Mouse (Mus musculus) right cerebral cortex, adult 18-20 months (tissue): ENCODE measurements at regions not wholly inside any gene's neighbourhood (a gene's known extent, or its start where the extent isn't known, plus 50 kb on each side); places are given as distances from the start of the nearest gene placed in this dataset.
"Not testable (repeated sequence)": the region's sequence is repeated elsewhere in the genome, so short reads cannot be mapped to it uniquely, and the experiment has no call there.

Experiments
- DNase-seq: peaks from one replicate; pipeline ENCODE4 v3.0.0; 2022; ENCODE audit warnings: mixed read lengths

DNA sequence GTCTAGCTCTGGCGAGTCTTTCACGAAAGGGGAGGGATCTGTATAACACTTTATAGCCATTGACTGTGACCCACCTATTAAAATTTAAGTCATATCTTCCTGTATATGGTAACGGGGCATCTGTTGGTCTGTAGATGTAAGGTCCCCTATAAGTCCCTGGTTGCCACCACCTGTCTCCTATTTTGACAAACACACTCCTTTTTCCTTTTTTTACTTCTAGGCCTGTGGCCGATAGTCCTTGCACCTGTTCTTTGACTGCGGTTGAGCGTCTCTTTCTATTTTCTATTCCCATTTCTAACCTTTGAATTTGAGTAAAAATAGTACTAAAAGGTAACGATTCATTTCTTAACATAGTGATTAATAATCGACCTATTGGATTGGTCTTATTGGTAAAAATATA lies 1034.1 kb upstream of the Sel1l start:
- DNase-seq: not testable (repeated sequence)

DNA sequence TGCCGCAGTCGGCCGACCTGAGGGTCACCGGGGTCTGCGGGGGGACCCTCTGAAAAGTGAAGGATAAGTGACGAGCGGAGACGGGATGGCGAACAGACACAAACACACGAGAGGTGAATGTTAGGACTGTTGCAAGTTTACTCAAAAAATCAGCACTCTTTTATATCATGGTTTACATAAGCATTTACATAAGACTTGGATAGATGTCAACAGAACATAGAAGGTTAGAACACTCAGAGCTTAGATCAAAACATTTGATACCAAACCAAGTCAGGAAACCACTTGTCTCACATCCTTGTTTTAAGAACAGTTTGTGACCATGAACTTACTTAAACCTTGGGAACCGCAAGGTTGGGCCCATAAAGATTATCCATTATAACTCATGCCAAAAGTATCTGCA lies 1033.6 kb upstream of the Sel1l start:
- DNase-seq: not testable (repeated sequence)

DNA sequence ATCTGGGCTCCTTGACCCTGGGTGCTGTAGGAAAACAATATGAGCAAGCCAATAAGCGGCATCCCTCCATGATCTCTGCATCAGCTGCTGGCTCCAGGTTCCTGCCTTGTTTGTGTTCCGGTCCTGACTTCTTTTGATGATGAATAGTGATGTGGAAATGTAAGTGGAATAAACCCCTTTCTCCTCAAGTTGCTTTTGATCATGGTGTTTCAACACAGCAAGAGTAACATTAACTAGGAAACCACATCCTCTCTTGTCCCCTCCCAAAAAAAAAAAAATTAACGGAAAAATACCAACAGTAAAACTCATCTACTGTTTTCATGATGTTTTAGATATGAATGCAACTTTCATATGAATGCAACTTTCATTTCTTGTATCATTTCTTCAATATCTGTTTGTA lies 1024.6 kb upstream of the Sel1l start:
- DNase-seq: no peak

- no peak for DNase-seq
Observed at GRCm38 (mm10) chr12:92869336-92869735, 1020.4 kb upstream of the Sel1l start.

DNA sequence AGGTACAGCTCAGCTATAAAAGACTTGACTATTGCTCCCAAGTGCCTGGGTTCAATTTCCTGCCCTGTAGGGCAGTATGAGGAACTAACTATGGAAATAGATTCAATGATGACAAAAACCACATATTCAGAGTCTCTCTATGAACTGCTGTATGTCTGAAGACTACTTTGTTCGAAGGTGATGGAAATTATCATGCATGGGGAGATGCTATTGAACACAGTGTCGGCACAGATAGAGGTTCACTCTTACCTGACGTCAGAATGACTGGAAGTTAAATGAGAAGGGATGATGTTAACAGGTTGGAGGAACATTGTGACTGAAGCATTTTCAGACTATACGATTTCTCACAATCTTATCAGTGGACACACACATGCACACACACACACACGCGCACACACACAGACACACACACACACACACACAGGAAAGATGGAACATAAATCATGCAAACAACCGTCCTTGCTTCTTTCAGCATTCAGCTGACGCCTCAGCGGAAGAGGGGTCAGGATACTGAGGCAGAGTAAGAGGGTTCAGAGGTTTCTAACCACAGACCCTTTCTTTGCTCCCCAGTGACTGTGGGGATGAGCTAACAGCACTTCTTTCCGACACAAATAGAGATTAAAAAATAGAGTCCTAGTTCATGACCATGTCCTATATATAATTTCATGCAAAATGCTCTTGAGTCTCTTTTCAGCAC lies 974.3 kb upstream of the Sel1l start:
- DNase-seq: no peak

- DNase-seq: no peak
Observed at GRCm38 (mm10) chr12:92818610-92819009, 969.7 kb upstream of the Sel1l start.

DNA sequence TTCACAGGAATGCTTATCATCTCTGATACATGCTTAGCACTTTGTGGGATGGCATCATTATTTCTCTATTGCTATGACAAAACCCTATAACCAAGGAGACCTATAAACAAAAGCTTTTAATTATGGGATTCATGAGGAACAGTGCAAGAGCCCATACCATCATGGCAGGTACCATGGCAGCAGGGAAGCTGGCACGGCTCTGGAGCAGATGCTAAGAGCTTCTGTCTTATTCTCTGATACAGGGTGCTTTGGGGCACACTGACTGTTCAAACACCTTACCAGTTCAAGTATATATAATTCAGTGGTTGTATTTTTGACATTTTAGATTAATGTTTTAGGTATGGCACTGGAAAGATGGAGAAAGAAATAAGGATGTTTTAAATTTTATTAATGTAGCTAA lies 952.2 kb upstream of the Sel1l start:
- DNase-seq: no peak

- no peak for DNase-seq
Observed at GRCm38 (mm10) chr12:92783362-92783761, 934.4 kb upstream of the Sel1l start.

- no peak for DNase-seq
Observed at GRCm38 (mm10) chr12:92779695-92780292, 930.8 kb upstream of the Sel1l start.

DNA sequence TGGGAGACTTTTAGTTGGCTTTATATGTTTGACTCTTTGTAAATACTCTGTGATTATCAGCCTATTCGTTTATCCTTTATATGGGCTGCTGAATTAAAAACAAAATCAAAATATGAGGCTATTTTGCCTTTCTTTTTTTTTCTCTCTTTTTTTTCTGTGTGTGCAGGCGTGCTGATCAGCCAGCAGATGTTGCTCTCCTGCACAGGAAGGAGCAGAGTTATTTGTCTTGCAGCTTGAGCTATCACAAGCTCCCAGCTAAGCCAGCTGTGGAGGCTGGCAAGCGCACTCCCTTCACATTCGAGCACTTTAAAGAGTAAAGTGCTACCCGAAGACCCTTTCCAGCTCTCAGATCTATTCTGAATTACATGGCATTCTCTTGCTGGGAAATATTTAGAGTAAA lies 926.7 kb upstream of the Sel1l start:
- peak; percentile 1 for DNase-seq

DNA sequence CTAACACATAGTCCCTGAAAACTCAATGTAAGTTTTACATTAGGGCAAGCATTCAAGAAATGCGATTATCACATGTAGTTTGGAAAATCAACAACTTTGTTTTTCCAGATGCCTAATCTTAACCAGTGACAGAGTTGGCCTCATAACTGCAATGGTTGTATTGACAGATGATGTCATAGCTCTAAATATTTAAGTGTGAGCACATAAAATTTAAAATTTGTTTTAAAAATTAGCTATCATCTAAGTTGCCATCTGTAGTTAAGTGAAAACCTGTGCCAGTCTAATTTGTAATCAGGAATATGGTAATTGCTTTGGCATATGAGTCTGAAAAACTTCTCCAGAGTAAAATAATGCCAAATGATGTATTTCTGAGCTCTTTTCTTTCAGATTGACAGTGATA lies 899.6 kb upstream of the Sel1l start:
- DNase-seq: no peak

DNA sequence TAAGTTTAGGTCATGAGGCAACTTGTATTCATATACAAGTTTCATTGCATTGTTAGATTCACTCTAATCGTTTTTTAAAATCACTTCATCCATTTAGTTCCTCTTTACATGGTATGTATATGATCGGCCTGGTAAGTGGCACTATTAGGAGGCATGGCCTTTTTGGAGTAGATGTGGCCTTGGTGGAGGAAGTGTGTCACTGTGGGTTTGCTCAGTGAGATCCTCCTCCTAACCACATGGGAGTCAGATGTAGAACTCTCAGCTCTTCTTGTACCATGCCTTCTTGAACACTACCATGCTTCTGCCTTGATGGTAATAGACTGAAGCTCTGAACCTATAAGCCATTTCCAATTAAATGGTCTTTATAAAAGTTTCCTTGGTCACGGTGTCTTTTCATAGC lies 891.9 kb upstream of the Sel1l start:
- DNase-seq: no peak

- DNase-seq: no peak
Observed at GRCm38 (mm10) chr12:92739196-92739595, 890.2 kb upstream of the Sel1l start.

DNA sequence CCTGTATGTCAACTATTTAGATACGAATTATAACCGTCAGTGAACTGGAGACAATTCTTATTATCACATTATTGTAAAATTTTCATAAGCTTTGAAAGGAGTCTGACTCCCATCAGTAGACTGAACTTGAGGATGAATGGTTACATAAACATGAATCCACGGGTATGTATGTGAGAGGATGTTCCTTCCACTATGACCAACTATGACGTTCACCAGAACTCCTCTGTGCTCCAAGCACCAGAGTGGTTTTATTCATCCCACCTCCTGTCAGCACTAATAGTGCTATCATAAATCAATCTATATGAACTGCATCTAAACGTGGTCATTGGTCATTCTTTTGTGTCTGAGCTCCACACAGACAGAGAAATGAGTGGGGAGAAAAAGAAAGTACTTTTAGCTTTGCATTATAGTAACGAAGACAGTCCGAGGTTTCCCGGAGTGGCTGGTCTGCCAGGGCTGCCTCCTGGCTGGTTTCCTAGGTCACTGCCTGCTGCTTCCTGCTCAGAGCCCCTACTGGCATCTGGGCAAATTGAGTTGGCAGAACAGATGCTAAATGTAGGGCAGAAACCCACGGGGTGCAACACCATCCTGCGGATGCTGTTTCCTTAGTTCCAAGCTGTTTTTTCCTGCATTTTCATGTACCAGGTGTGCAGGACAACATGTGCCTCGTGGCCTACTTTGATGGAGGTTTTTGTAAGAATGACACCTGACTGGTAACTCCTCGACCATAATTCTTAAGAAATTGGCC lies 888.8 kb upstream of the Sel1l start:
- DNase-seq: peak; percentile 32

- peak; percentile 14 for DNase-seq
Observed at GRCm38 (mm10) chr12:92723022-92723421, 874.1 kb upstream of the Sel1l start.

DNA sequence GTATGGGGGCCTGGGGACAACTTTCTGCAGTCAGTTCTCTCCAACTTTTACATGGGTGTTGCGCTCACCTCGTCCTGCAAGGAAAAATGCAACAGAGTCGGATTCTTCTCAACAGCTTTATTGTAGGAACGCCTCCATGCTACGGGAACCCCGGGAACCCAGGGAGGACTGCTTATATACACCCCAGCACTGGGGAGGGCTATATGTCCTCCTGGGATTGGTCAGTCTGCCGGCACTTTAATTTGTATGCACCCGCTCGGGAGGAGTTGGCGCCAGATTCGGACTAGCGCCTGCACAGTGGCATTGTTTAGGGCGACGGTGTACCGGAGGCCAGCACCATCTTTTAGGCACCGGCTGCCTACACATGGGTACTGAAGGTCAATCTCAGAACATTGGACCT lies 864.5 kb upstream of the Sel1l start:
- no peak for DNase-seq

DNA sequence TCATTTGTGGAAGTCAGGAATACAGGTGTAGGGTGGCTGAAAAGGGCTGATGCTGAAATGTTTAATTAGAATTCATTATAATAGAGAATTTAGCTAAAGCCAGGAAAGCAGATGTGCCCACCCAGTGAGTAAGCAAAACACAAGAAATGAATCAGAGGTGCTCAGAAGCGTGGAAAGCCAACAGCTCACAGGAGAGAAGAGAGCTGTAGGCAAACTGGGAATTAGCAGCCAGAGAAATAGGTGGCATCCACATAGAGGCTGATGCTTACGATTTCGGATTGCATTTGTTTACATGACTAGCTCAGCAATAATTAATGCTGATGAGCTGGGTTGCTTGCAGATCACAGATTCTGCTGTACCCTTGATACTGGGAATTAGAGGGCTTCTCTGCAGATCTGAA lies 859.5 kb upstream of the Sel1l start:
- DNase-seq: no peak

DNA sequence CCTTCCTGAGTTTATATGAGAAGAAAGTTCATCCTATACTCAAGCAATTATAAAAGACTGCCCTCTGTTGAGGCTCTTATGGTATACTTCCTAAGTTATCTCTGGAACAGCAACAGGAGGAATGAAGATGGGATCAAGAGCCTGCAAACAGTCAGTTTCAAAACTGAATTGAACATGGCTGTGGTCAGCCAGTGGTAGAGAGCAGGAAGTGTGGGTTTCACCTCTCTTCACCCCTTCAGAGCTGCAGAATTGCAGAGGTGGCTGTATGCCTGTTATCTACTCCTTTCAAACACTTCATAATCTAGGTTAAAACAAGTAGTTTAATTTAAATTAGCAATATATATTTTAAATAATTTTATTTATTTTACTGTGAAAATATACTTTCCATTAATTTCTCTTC lies 854.8 kb upstream of the Sel1l start:
- no peak for DNase-seq

GRCm38 (mm10) chr12:92692956-92693355 lies 844.0 kb upstream of the Sel1l start:
- DNase-seq: no peak

DNA sequence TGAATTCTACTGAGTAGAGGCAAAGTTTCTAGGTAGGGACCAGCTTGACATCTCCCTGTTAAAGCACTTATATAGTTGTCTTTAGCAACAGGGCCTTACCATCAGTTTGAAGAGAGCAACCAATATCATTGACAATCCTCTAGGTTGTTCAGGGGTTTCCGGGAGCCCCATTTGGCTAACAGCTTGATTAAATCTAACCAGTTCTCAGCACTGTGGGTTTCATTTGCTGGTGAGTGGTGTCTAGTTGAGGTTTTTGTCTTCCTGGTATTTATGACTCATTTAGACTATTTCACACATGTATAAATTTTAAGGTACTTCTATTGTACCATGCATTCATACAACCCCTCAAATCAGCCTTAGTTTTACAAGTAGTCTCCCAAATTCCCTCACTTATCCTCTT lies 823.4 kb upstream of the Sel1l start:
- DNase-seq: no peak

DNA sequence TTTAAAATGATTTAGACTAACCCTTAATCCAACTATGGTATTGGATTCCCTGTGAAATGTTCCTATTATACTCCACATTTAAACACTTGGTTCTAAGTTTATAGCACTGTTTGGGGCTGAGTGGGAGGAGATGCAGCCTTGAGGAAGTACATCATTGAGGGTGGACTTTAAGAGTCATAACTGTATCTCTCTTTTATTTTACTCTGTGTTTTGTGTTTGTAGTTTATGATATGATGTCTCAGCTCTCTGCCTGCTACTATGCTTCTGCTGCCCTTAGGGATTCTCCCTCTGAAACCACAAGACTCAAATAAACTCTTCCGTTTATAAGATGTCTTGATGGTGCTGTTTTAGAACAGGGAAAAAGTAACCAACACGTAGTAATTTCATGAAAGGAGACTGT lies 797.7 kb upstream of the Sel1l start:
- no peak for DNase-seq

DNA sequence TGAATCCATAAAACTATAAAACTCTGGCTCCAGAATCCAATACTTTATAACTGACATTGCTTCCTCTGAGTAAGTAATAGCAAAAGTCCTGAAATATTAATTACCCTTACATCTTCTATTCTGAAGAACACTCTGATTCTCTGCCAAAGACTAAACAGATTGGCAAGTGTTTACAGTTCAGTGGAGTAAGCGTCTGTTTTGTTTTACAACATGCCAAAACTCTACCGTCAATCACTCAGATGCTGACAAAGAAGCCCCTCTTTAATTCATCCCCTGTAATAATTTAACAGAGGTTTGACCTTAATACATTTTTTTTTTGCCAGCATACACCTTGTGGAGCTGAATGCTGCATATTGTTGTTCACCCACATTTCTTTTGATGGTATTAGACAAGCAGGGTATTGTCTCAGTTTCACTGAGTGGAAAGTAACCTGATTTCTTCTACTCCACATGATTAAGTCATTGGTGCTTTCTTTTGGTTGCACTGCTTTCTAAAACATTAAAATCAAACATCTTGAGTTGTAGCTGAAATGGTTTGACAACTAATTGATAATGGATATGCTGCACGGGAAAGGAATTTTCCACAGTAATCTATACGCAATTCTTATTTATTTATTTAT lies 796.2 kb upstream of the Sel1l start:
- DNase-seq: no peak

GRCm38 (mm10) chr12:92619120-92619519 lies 770.2 kb upstream of the Sel1l start:
- DNase-seq: no peak

DNA sequence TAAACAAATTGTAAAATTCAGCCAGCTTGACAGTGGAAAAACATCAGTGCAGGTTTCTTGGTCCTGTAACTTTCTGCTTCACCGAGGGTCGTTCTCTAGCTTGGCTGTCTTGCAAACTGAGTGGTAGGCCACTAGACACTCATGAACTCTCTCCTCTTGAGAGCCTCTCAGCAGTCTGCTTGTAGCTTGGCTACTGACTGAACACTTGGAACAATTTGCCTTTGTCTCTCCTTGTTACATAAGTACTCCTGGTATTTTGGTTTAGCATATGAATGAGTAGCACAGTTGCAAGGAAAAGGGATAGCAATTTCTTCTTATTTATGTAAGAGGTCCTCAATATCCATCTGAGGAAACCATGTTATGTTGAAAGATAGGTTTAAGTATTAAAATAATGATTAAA lies 769.6 kb upstream of the Sel1l start:
- no peak for DNase-seq
